Mouse (Mus musculus) embryo, embryonic 9.5 days (tissue): ENCODE data around the gene Rps24.
"Not testable (repeated sequence)": the region's sequence is repeated elsewhere in the genome, so short reads cannot be mapped to it uniquely, and the experiment has no call there.

Experiments
- DNase-seq: peaks from one replicate; pipeline ENCODE4 v3.0.0-alpha.2; 2017; ENCODE audit errors: extremely low spot score

The Rps24 gene

GRCm38 (mm10) chr14:24486773-24487227, at the start of gene Rps24, which contains the start of gene Polr3a:
Rps24 (plus strand) TSS chr14:24487125.
Polr3a (minus strand) TSS chr14:24487058.
- peak; percentile 91 for DNase-seq

- not testable (repeated sequence) for DNase-seq
Observed at GRCm38 (mm10) chr14:24443529-24443928, 43.4 kb upstream of the Rps24 start.

GRCm38 (mm10) chr14:24458191-24458590, 28.7 kb upstream of the Rps24 start:
- DNase-seq, result no peak

- DNase-seq, result no peak
Observed at GRCm38 (mm10) chr14:24468806-24469205, 18.1 kb upstream of the Rps24 start.

DNA sequence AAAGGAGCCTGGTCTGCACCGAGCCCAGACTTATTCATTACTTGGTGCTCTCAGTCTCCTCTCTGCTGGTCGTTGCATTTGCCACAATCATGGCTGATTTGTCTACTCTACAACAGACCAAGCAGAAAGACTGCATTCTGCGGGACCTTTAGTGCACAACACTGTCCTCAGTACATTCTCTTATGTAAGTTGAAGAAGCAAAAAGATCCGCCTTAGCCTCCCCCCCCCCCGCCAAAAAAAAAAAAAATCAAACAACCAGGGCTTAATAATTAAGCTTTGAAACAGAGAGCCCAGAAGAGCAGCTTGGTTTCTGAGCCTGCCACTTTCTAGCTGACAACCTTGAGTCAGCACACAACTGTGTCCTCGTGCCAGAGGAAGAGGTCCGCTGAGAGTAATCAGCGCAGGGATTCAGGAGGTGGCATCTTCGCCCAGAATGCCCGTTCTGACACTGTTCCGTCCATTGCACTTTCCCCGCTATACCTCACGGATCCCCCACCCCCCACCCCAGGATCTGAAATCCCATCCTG, 621 bp upstream of the Rps24 start:
- DNase-seq, result no peak

- DNase-seq, result not testable (repeated sequence)
Observed at GRCm38 (mm10) chr14:24489772-24490171, 2.8 kb downstream of the Rps24 start.

DNA sequence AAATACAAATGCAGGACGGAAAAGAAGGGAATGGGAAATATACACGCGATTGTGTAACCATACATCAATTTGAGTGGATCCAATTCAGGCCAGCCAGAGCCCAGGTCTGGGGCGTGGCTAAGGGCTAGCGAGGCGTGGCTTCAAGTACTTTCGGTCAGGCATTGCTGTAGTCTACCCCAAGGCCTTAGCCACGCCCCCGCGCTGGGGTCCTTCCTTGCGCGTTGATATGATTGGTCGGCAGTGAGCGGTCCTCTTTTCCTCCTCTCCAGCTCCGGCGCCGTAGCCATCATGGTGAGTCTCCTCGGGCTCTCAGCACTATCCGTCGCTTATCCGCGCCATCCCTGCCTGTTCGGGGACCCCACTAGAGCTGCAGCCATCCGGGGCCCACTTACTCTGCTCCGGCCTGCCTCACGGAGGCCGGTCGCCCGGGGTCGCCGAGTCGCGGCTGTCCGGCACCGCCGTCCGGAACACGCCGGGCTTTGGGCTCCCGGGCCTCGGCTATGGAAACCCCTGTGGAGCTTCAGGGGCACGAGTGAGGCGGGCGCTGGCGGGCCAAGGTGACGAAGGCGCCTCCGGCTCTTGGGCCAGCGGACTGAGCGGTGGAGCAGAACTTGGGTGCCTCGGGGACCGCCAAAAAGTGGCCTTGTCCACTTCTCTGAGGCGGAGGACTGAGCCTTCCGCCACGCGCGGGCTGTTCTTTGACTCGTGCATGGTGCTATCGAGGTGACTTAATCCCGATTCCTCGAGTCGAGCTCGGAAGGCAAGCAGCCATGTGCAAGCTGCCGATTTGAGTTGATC, 3.7 kb downstream of the Rps24 start:
- DNase-seq, result peak; percentile 97

GRCm38 (mm10) chr14:24491266-24491981, 4.5 kb downstream of the Rps24 start:
- no peak for DNase-seq

DNA sequence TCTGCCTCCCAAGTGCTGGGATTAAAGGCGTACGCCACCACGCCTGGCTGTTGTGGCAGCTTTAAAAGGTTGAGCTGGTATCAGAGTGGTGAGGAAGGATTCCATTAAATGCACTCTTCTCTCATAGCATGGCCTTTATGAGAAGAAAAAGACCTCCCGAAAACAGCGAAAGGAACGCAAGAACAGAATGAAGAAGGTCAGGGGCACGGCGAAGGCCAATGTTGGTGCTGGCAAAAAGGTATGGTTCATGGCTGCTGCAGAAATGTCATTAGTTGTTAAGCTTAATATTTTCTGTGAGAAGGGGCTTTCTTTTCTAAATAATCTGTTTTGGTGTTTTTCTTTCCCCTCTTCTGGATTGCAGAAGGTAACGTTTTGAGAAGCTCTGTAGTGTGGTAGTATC, 6.3 kb downstream of the Rps24 start:
- no peak for DNase-seq

- DNase-seq, result no peak
Observed at GRCm38 (mm10) chr14:24496507-24496906, 9.6 kb downstream of the Rps24 start.

DNA sequence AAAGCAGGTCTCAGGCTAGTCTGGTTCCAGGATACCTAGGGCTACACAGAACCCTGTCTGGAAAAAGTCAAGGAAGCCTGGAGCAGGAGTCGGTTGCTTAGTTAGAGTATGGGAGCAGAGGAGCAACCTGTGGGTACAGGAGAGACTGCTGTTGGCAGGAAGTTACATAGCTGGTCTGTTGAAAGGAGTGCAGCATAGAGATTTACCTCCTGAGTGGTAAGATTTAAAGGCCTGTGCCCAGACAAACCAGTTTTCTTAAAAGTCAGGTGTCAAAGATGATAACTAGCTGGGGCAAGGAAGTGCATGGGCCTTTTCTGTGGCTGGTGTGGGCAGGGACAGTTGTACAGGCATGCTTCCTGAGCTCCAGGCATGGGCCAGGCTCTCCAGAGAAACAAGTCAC, 10.5 kb downstream of the Rps24 start:
- no peak for DNase-seq

- no peak for DNase-seq
Observed at GRCm38 (mm10) chr14:24498561-24499255, 11.8 kb downstream of the Rps24 start.

- no peak for DNase-seq
Observed at GRCm38 (mm10) chr14:24499478-24499877, 12.6 kb downstream of the Rps24 start.

DNA sequence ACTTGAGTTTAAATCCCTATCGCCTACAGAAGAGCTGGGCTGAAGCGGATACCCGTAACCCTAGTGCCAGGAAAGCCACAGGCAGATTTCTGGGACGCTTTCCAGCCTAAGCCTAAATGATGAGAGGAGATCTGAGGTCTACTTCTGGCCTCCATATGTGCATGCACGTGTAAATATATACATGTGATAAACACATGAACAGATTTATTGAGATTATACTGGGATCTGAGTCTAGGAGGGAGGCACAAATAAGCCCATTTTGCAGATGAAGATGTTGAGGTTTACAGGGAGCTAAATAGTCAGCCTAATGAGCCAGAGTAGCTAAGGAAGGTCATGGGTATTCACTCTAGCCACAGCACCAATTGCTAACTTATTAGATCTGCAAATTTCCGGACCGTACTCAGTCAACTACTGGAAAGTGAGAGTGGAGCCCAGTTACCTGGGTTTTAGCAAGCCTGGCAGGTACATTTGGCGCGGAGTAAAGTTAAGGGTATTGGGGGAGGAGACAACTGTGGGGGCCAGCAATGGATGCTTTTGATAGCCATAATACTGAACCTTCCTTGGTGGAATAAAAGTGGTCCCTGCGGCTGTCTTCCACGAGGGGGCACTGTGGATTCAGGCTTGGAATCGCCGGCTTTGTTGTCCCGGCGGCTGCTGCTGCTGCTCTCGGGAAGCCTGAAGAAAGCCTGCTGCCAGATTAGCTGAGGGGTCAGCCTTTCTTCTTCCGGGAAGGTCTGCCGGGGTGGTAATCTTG, 13.3 kb downstream of the Rps24 start:
- peak; percentile 93 for DNase-seq

DNA sequence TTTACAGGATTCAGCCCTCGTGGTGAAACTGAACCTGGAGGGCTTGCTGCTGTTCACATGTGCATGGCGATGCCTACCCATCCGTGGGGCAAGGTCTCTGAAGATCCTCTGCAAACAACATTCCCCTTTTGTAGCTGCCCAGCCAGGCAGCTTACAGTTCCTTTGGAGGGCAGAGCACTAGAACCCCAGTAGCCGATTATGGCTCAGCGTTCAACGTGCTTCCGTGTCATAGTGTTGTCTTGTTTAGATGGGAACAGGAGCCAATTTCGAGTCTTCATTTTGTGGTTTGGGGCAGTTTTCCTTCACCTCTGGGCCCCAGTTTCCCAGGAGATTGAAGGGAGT, 13.9 kb downstream of the Rps24 start:
- DNase-seq, result no peak

DNA sequence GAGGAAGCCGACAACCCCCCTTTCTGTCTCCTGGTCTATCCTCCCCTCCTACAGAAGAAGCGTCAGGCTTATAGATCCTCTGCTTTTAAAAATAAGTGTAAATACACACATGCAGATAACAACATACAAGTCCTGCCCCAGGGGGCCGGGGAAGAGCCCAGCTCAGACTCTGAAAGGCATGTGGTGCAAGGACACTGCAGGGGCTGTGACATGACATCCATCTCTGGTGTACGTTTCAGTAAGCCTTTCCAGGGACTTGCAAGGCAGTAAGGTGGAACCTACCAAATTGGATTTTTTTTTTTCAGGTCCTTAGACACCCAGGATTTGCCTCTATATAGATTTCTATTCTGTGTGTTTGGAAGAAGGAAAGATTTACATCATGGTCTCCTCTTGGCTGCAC, 14.3 kb downstream of the Rps24 start:
- no peak for DNase-seq

- no peak for DNase-seq
Observed at GRCm38 (mm10) chr14:24507452-24508069, 20.6 kb downstream of the Rps24 start.

- no peak for DNase-seq
Observed at GRCm38 (mm10) chr14:24508070-24508773, 21.3 kb downstream of the Rps24 start.

GRCm38 (mm10) chr14:24509557-24509956, 22.6 kb downstream of the Rps24 start:
- DNase-seq, result no peak

DNA sequence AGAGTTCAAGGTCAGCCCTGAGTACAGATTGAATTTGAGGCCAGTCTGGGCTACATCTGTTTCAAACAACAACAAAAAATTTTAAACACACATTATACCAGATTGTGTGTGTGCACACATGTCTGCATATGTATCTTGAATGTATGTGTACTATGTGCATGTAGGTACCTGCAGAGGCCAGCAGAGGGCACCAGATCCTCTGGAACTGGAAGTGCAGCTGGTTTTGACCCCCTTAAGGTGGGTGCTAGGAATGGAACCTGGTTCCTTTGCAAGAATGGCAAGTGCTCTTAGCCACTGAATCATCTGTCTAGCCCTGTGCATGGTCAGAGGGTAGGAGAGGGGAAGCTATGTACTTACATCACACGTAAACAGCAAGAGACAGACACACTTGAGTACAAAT, 23.3 kb downstream of the Rps24 start:
- no peak for DNase-seq
